Mouse (Mus musculus): ENCODE results near the gene Fads6. TPM values are rescaled to one million over a fixed set of nuclear protein-coding genes. Genes with fewer than 3 reads are reported as not detected.

Fads6 gene
- polyA plus RNA-seq, 1 experiment from 2014 or later: 1.3 TPM

DNA sequence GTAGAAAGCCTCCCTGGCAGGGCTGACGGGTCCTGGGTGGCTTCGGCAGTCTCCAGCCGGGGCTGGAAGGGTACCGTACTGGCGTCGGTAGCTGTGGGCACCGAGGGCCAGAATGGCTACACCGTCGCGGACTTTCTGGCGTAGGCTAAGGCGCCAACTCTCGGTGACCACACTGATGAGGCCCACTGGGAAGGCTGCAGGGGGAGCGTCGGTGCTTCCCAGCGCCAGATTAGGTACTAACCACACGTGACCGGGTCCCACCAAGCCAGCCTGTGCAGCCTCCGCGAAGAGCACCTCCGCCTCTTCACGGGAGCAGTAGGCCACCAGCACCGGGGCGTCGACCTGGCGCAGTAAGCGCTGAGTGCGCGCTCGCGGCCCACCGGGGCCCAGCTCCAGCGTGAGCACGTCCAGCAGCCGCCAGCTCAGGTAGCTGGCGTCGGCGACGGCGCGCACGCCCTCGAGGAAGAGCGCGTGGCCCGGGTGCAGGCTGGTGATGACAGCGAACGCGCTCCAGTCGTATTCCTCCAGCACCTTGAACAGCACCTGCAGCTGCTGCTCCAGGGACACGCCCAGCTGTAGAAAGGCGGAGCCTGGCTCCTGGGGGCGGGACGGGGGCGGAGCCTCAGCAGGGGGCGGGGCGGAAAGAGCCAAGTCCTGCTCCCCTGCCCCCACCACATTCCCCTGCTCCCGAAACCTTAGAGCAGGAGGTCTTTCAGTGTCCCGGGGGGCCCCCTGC, 39.5 kb downstream of the Fads6 start:
- peak overlapping the region; percentile 42 for H3K4me3 ChIP-seq
- 14% methylated on average over 59 of the region's 59 CpGs for WGBS
- no peak for DNase-seq (ENCODE audit: low spot score)

DNA sequence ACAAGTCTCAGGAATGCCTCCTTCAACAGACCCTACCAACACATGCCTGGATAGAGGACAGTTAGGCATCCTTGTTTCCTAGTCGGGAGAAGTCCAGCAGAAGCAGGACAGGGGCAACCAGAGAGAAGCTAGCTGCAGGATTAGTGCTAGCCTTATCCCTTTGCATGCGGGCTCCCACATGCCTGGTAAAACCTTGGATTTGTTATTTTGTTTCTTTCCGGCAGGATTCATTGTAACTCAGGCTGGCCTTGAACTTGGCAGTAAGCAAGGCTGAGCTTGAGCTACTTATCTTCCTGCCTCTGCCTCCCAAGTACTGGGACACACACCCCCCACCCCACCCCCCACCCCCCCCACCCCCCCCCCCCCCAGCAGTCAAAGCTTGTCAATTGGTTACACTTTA, 46.2 kb downstream of the Fads6 start:
- Histone ChIP-seq H3K36me3 (no peaks in the 10 kb centered on the region), H3K9me3 (no peaks in the 10 kb centered on the region), H3K27ac (no peak overlapping the region), H3K4me1 (peaks cover 37% of the 10 kb centered on the region), H3K27me3 (ENCODE audit: insufficient read depth, poor library complexity, severe bottlenecking) (peaks cover 100% of the 10 kb centered on the region), H3K4me3 (no peak overlapping the region)
- DNase-seq (ENCODE audit: low spot score): no peak
- 53% methylated on average over 3 of the region's 3 CpGs for WGBS

More for the DNA sequence above, 39.5 kb downstream of the Fads6 start:
- H3K27me3 ChIP-seq (ENCODE audit: insufficient read depth, poor library complexity, severe bottlenecking): peaks cover 100% of the 10 kb centered on the region
- H3K9me3 ChIP-seq: no peaks in the 10 kb centered on the region
- no peak overlapping the region for H3K27ac ChIP-seq
- no peaks in the 10 kb centered on the region for H3K36me3 ChIP-seq
- peaks cover 18% of the 10 kb centered on the region for H3K4me1 ChIP-seq

DNA sequence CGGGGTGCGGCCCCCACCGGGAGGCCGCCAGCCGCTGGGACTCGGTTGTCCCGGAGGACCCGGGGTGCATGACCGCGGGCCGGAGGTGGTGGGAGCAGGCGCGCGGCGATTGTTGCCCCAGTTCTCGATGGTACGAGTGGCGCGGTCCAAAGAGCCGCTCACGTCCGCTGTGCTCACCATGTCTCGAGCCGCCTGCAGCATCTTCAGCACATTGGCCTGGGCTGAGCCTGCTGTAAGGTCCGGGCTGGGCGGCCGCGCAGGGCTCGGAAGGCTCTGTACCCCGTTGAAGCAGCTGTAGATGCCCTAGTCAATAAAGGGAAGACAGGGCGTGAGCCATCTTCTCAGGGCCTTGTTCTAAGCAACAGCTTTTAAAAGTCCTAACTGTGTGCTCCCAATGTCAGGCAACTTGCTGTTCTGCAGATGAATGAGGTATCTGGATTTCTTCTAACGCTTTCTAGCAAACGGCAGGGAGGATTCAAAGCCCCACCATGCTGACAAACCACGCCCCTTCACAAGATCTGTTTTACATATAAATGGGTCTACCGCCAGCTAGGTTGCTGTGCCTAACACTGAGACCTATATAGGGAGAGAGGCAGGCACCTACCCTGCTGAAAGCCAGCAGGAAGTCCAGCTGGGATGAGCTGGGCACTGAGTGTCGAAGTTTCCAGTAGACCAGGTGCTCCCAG, 46.9 kb downstream of the Fads6 start:
- no peak for DNase-seq (ENCODE audit: low spot score)
- Histone ChIP-seq H3K9me3 (no peaks in the 10 kb centered on the region), H3K27me3 (ENCODE audit: insufficient read depth, poor library complexity, severe bottlenecking) (peaks cover 100% of the 10 kb centered on the region), H3K4me1 (peaks cover 38% of the 10 kb centered on the region), H3K27ac (peak overlapping the region; percentile 60), H3K4me3 (peak overlapping the region; percentile 62), H3K36me3 (no peaks in the 10 kb centered on the region)
- WGBS: 1% methylated on average over 36 of the region's 36 CpGs

DNA sequence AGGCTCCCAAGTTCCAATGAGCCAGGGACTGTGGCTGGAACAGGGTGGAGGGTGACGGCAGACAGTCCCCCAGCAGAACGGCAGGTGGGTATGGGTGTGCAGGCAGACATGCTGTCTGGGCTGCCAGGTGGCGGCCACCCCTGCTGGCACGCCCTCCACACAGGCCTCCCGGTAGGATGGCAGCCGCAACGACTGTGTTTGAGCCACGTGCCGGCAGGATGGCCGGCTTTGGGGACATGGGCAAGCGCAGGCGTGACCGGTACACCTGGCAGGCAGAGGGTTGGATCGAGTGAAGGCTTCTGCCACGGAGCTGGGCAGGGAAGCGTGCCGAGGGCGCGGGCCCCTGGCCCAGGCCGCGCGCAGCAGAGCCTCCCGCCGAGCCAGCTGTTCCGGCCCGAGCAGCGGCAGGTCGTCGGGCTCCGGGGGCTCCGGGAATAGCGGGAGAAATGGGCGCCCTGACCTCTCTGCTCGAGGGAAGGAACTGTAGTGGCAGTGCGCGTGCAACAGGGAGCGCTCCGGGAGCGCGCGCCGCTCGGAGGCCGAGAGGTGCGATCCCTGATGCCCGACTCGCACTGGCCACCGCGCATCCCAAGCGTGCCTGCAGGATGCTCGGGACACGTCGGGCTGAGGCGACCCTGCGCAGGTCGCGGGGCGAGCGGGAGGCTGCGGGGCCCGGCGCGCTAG, 47.6 kb downstream of the Fads6 start:
- WGBS: 3% methylated on average over 63 of the region's 63 CpGs
- H3K4me1 ChIP-seq: peaks cover 45% of the 10 kb centered on the region
- H3K27me3 ChIP-seq (ENCODE audit: insufficient read depth, poor library complexity, severe bottlenecking): peaks cover 100% of the 10 kb centered on the region
- peak overlapping the region; percentile 62 for H3K4me3 ChIP-seq
- peaks cover 7% of the 10 kb centered on the region; the same call in 1 of the 2 replicates for H3K36me3 ChIP-seq
- H3K27ac ChIP-seq: peak overlapping the region; percentile 60
- no peaks in the 10 kb centered on the region for H3K9me3 ChIP-seq
- no peak for DNase-seq (ENCODE audit: low spot score)

DNA sequence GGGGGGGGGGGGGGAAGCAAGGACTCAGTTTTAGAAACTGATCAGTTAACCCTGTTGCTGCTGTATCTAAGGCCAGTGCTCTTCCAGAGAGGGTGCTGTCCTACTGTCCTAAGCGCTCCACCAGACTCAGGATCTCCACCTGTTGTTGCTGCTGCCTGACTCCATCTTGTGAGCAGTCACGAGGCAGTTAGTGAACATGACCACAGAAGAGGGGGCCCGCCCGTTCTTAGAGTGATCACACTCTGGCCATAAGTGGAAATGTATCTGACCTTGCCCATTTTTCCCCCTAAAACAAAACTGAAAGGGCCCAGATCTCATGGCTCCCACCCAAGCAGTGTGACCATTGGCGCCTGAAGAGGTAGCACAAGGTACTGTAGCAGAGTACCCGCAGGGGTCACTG, 49.5 kb downstream of the Fads6 start:
- Histone ChIP-seq H3K9me3 (no peaks in the 10 kb centered on the region), H3K27ac (no peak overlapping the region), H3K4me1 (peaks cover 64% of the 10 kb centered on the region), H3K27me3 (ENCODE audit: insufficient read depth, poor library complexity, severe bottlenecking) (peaks cover 84% of the 10 kb centered on the region), H3K4me3 (0 out of 2 replicates have a peak overlapping the region, but pooled peaks have one; percentile 6), H3K36me3 (peaks cover 19% of the 10 kb centered on the region; the same call in 1 of the 2 replicates)
- 62% methylated on average over 6 of the region's 6 CpGs for whole genome bisulfite sequencing
- DNase-seq (ENCODE audit: low spot score): no peak

DNA sequence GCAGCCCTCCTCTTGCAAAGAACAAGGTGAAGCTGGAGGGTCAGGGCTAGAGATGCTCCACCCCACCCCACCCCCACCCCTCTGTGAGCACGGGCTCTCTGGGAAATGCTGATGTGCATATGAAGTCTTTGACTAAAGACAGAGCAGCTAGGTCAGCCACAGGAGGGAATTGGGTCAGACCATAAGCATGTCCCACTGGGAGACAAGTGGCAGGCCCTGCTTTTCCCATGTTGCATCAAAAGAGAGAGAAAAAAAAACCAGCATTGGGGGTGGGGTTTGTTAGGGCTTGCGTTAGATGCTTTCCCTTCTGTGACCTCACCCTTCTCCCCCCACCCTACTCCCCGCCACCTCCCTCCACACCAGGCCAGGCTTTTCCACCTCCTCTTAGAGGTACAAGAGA, 50.2 kb downstream of the Fads6 start:
- no peak for DNase-seq (ENCODE audit: low spot score)
- Histone ChIP-seq H3K4me1 (peaks cover 70% of the 10 kb centered on the region), H3K27me3 (ENCODE audit: insufficient read depth, poor library complexity, severe bottlenecking) (peaks cover 82% of the 10 kb centered on the region), H3K4me3 (peak overlapping the region; percentile 6; the same call in 1 of the 2 replicates), H3K36me3 (peaks cover 19% of the 10 kb centered on the region; the same call in 1 of the 2 replicates), H3K9me3 (no peaks in the 10 kb centered on the region), H3K27ac (no peak overlapping the region)
- WGBS: 17% methylated on average over 3 of the region's 3 CpGs

DNA sequence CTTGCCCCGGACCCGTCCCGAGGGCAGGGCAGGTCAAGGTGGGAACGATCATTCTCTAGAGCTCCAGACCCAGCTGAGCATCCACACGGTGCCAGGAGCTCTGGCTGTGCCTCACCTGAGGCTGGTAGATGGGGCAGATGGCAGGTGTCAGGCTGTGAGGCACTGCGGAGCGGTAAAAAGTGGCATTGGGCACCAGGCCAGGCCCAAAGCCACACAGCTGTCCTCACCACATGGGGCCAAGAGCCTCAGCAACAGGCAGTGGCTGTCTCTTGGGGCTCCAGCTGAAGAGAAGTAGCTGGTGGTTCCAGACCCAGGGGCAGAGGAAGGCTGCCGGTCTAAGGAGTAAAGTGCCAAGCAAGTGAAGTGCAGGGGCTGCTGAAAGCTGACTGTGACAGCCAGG, 51.1 kb downstream of the Fads6 start:
- no peak overlapping the region for H3K4me3 ChIP-seq
- H3K4me1 ChIP-seq: peaks cover 74% of the 10 kb centered on the region
- H3K9me3 ChIP-seq: no peaks in the 10 kb centered on the region
- WGBS: 69% methylated on average over 8 of the region's 8 CpGs
- DNase-seq (ENCODE audit: low spot score): no peak
- H3K36me3 ChIP-seq: peaks cover 19% of the 10 kb centered on the region; the same call in 1 of the 2 replicates
- peaks cover 78% of the 10 kb centered on the region for H3K27me3 ChIP-seq (ENCODE audit: insufficient read depth, poor library complexity, severe bottlenecking)
- no peak overlapping the region for H3K27ac ChIP-seq

DNA sequence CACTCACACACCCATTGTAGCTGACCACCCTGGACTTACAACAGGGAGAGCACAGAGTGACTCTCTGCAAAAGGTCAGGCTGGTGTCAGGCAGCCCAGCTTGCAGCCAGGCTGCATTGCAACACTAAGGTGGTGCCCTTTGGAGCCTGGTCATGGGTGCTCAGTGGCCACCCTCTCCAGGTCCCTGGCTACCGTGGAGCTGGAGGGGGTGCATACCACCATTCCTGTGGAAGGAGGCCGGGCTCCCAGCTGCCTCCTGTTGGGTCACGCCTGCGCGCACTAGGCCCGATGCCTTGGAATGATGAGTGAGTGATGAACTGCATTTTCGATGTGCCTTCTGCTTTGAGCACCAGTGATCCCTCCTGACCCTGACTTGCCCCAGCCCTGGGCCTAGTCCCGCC, 52.6 kb downstream of the Fads6 start:
- peaks cover 66% of the 10 kb centered on the region for H3K4me1 ChIP-seq
- no peak overlapping the region for H3K4me3 ChIP-seq
- H3K9me3 ChIP-seq: no peaks in the 10 kb centered on the region
- H3K36me3 ChIP-seq: peaks cover 19% of the 10 kb centered on the region; the same call in 1 of the 2 replicates
- 87% methylated on average over 8 of the region's 8 CpGs for WGBS
- no peak for DNase-seq (ENCODE audit: low spot score)
- H3K27me3 ChIP-seq (ENCODE audit: insufficient read depth, poor library complexity, severe bottlenecking): peaks cover 77% of the 10 kb centered on the region
- H3K27ac ChIP-seq: 0 out of 2 replicates have a peak overlapping the region, but pooled peaks have one; percentile 69

DNA sequence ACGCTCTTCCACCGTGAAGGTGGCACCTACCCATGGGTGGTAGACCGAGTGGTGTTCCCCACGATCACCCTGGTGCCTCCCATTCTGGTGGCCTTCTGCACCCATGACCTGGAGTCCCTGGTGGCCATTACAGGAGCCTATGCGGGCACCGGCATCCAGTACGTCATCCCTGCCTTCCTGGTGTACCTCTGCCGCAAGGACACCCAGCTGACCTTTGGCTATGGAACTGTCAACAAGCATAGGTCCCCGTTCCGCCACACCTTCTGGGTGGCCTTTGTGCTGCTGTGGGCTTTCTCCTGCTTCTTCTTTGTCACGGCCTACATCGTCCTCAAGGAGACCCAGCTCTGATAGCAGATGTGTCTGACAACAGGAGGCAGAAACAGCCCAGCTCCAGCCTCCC, 53.7 kb downstream of the Fads6 start:
- 75% methylated on average over 12 of the region's 12 CpGs for WGBS
- Histone ChIP-seq H3K27me3 (ENCODE audit: insufficient read depth, poor library complexity, severe bottlenecking) (peaks cover 76% of the 10 kb centered on the region), H3K9me3 (no peaks in the 10 kb centered on the region), H3K27ac (peak overlapping the region; percentile 69), H3K4me1 (peaks cover 72% of the 10 kb centered on the region), H3K36me3 (peaks cover 22% of the 10 kb centered on the region; the same call in 1 of the 2 replicates), H3K4me3 (no peak overlapping the region)
- no peak for DNase-seq (ENCODE audit: low spot score)

DNA sequence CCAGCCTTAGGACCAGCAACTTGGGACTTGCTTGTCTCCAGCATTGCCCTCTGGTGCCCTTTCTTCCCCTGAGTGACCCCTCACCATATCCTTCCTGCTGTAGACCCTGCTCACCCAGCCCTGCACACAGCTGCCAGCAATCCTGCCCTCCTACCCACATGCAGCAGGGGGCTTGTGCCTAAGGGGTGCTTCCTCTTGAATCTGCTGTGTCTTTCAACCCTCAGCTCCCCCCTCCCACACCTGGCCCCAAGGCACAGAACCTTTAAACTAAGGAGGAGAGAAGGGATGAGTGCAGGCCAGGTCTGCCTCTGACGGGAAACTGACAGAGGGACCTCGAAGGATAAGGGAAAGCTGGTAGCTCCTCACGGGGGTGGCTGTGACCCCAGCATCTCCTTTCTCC, 54.7 kb downstream of the Fads6 start:
- 81% methylated on average over 3 of the region's 3 CpGs for WGBS
- DNase-seq (ENCODE audit: low spot score): no peak
- Histone ChIP-seq H3K9me3 (no peaks in the 10 kb centered on the region), H3K27me3 (ENCODE audit: insufficient read depth, poor library complexity, severe bottlenecking) (peaks cover 73% of the 10 kb centered on the region), H3K4me1 (peaks cover 75% of the 10 kb centered on the region), H3K27ac (0 out of 2 replicates have a peak overlapping the region, but pooled peaks have one; percentile 13), H3K4me3 (no peak overlapping the region), H3K36me3 (peaks cover 26% of the 10 kb centered on the region; the same call in 1 of the 2 replicates)

DNA sequence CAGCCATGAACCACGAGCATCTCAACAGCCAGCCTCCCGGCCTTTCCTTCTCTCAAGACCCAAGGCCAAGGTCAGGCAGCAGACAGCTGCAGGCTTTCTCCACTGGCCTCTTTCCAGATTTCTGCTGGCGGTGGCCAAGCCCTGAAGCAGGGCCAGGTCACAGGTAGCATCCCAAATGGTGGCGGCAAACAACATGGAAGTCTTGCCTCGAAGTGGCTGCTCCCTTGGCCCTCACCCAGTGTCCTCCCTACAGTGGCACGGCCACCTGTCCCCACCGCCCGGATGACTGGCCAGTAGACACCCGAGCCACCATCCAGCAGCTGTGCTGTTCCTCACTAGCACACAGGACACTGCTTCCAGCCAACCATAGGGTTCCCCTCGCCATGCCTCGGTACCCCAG, 56.1 kb downstream of the Fads6 start:
- H3K36me3 ChIP-seq: peaks cover 26% of the 10 kb centered on the region; the same call in 1 of the 2 replicates
- no peaks in the 10 kb centered on the region for H3K9me3 ChIP-seq
- 84% methylated on average over 11 of the region's 11 CpGs for WGBS
- no peak overlapping the region for H3K27ac ChIP-seq
- H3K27me3 ChIP-seq (ENCODE audit: insufficient read depth, poor library complexity, severe bottlenecking): peaks cover 62% of the 10 kb centered on the region
- no peak for DNase-seq (ENCODE audit: low spot score)
- H3K4me3 ChIP-seq: no peak overlapping the region
- peaks cover 70% of the 10 kb centered on the region for H3K4me1 ChIP-seq

DNA sequence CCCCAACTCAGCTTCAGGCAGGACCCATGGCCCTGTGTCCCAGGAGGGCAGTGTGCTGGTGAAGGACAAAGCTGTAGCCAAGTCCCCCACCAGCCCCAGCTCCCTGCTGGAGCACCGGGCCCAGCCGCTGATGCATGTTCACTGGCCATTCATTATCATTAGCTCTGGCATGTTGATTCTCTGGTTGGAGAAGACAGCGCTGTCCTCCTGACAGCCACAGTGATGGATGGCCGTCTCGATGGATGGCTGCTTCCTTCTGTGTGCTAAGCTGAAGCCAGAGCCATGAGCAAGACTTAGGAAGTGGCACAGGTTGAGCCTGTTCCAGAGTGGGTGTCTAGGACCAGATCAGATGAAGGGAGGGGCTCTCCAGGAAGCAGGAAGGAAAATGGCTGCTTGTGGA, 60.9 kb downstream of the Fads6 start:
- 0 out of 2 replicates have a peak, but pooled peaks cover 11% of the 10 kb centered on the region for H3K36me3 ChIP-seq
- peaks cover 65% of the 10 kb centered on the region for H3K27me3 ChIP-seq (ENCODE audit: insufficient read depth, poor library complexity, severe bottlenecking)
- H3K4me1 ChIP-seq: peaks cover 77% of the 10 kb centered on the region
- no peaks in the 10 kb centered on the region for H3K9me3 ChIP-seq
- H3K4me3 ChIP-seq: no peak overlapping the region
- DNase-seq (ENCODE audit: low spot score): no peak
- WGBS: 36% methylated on average over 5 of the region's 5 CpGs
- peak overlapping the region; percentile 52; the same call in 1 of the 2 replicates for H3K27ac ChIP-seq

Data from heart, embryonic 10.5 days (tissue).